Comparison of ENCODE assay signal across 15 mouse cellular contexts in the genomic region with DNA sequence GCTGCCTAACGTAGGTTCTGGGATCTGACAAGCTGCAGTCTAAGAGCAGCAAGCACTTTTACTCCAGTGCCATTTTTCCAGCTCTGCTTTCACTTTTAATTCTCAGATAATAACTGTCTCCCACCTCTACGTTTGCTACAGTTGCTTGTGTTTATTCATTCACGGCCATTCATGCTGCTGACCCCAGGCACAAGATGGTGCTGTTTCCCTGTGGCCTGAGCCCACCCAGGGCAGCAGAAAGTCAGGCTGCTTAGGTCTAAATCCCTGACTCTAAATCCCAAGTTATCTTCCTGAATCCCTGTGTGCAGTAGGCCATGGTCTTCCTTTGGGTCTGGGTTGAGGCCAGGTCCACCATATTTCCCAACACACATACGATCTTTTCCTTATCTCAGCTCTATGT. TPM values are rescaled to one million over a fixed set of nuclear protein-coding genes. Genes with fewer than 3 reads are reported as not detected.
DNase-seq lines count a peak whose midpoint lies in the region; ATAC-seq and TF ChIP-seq lines count a peak whose summit lies in the region.
"Had no signal": no experiment of that assay in that cellular context is flagged by ENCODE, and none has a peak within 500 bp of the region (broad histone marks: within the 10 kb centered on the region; RNA-seq: fewer than 3 reads in every experiment).

No protein-coding gene starts in this region.

- no peaks in the 10 kb centered on the region; the same call in 1 of the 2 replicates for H3K4me1 ChIP-seq in spleen, adult 2 months (ENCODE audit: control insufficient read depth, insufficient read depth, insufficient read length)
- H3K4me1 ChIP-seq: liver, embryonic 15.5 days had no signal

- no peaks in the 10 kb centered on the region for H3K36me3 ChIP-seq in spleen, adult 2 months (ENCODE audit: control insufficient read depth, insufficient read depth, low read length)
- H3K36me3 ChIP-seq: liver, embryonic 15.5 days; midbrain, embryonic 10.5 days; neural tube, embryonic 12.5 days had no signal

- WGBS in spleen, adult 2 months = 88% methylated on average over 4 of the region's 4 CpGs

- peak; percentile 40 for DNase-seq in embryo, embryonic 10 days (ENCODE audit: low spot score)
- no peak for DNase-seq in embryo, embryonic 10.5 days (ENCODE audit: low spot score)
- DNase-seq in layer of hippocampus, adult 2 months (ENCODE audit: low spot score in 2 of 2) = no peak
- DNase-seq in layer of hippocampus, postnatal 10 days (ENCODE audit: low spot score in 2 of 2) = no peak
- no peak for DNase-seq in spleen, adult 2 months (ENCODE audit: low read depth in 1 of 2, low spot score in 2 of 2)
- no peak for DNase-seq in spleen, postnatal 4 days (ENCODE audit: low spot score in 2 of 2)
- no peak for DNase-seq in B cell, adult 2 months
- DNase-seq: adrenal gland, adult 8-10 months; kidney, adult 18-20 months had no signal

- no peak overlapping the region for H3K27ac ChIP-seq in layer of hippocampus, adult 2 months
- no peak overlapping the region for H3K27ac ChIP-seq in spleen, adult 2 months (ENCODE audit: insufficient read depth, low read length)
- H3K27ac ChIP-seq: liver, embryonic 15.5 days; neural tube, embryonic 12.5 days had no signal

- H3K27me3 ChIP-seq in spleen, adult 2 months (ENCODE audit: control insufficient read depth, insufficient read depth, low read length) = no peaks in the 10 kb centered on the region
- H3K27me3 ChIP-seq: liver, embryonic 15.5 days; neural tube, embryonic 12.5 days had no signal

- H3K4me3 ChIP-seq in layer of hippocampus, adult 2 months = no peak overlapping the region
- H3K4me3 ChIP-seq in spleen, adult 2 months (ENCODE audit: extremely low read depth, insufficient read depth, insufficient read length) = no peak overlapping the region
- H3K4me3 ChIP-seq: erythroblast, embryonic 14.5 days; liver, embryonic 15.5 days; midbrain, embryonic 10.5 days; neural tube, embryonic 12.5 days had no signal

- no peak for ATAC-seq in inflammation-experienced regulatory T-cells, adult 6 months

- no peak for TF ChIP-seq POLR2A in spleen, adult 2 months (IDR thresholded peaks at IDR 0.05; ENCODE audit: low read depth, low read length)

- peak; percentile 35 for TF ChIP-seq CTCF in layer of hippocampus, adult 2 months (conservative IDR thresholded peaks at IDR 0.05)
- TF ChIP-seq CTCF in spleen, adult 2 months (IDR thresholded peaks at IDR 0.05; ENCODE audit: extremely low read depth, insufficient read depth, insufficient read length, insufficient replicate concordance) = peak; percentile 4; the same call in 1 of the 2 replicates

RNA-seq across cellular contexts. Expression of gene Cdhr3, which starts 26.3 kb away (rescaled TPM):
- 1 to 10 TPM; 2.1 to 2.7 TPM for total RNA-seq in layer of hippocampus, adult 2 months (2021)
- 1 to 10 TPM; 1.2 to 2.5 TPM for total RNA-seq in layer of hippocampus, postnatal 10 days (2021)
- 0.11 and 0.28 TPM in 2 replicates for polyA plus RNA-seq in spleen, adult 2 months (2012; rRNA removed)
- under 1 TPM in 2 of 3 experiments, not detected in 1; 0.18 to 0.26 TPM for polyA plus RNA-seq in inflammation-experienced regulatory T-cells, adult 6 months (2017; shearing (Covaris generic))
- total RNA-seq: hematopoietic stem cell, adult 5-6 weeks had no signal
- polyA plus RNA-seq: erythroblast, embryonic 14.5 days; midbrain, embryonic 10.5 days had no signal
